12 mouse cellular contexts compared by ENCODE assay signal in the genomic region with DNA sequence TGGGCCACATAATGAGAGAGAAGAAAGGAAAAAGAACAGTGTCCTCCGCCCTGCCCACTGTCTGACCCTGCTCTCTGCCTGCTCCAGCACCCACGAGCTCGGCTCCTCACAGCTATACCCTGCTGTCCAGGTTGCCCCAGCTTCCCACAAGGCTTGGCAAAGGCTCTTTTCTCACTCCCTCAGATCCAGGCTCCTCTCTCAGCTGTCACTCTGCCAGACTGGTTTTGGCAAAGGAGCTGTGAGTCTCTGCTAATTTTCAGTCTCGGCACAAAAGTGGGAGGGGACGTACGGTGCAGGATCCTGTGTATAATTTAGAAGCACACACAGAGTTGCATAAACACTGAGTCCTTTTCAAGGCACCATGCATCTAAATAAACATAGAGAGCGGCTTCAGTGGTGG. TPM values are rescaled to one million over a fixed set of nuclear protein-coding genes. Genes with fewer than 3 reads are reported as not detected.
DNase-seq lines count a peak whose midpoint lies in the region; ATAC-seq lines count a peak whose summit lies in the region.
"Had no signal": no experiment of that assay in that cellular context is flagged by ENCODE, and none has a peak within 500 bp of the region (broad histone marks: within the 10 kb centered on the region; RNA-seq: fewer than 3 reads in every experiment).

No protein-coding gene starts in this region.

- H3K4me3 ChIP-seq in embryonic facial prominence, embryonic 15.5 days (replicated peaks): no peak overlapping the region
- H3K4me3 ChIP-seq: lung, embryonic 15.5 days; neural tube, embryonic 12.5 days had no signal

- H3K27me3 ChIP-seq in embryonic facial prominence, embryonic 15.5 days: no peaks in the 10 kb centered on the region
- H3K27me3 ChIP-seq: lung, embryonic 15.5 days; neural tube, embryonic 12.5 days had no signal

- WGBS in embryonic facial prominence, embryonic 15.5 days: 62% methylated on average over 7 of the region's 7 CpGs

- H3K4me1 ChIP-seq in embryonic facial prominence, embryonic 15.5 days: no peaks in the 10 kb centered on the region
- H3K4me1 ChIP-seq: lung, embryonic 15.5 days; neural tube, embryonic 12.5 days had no signal

- no peak overlapping the region for H3K27ac ChIP-seq in embryonic facial prominence, embryonic 15.5 days (replicated peaks)
- H3K27ac ChIP-seq: lung, embryonic 15.5 days; neural tube, embryonic 12.5 days had no signal

- no peak overlapping the region for H3K9ac ChIP-seq in embryonic facial prominence, embryonic 15.5 days
- H3K9ac ChIP-seq: lung, embryonic 15.5 days; neural tube, embryonic 12.5 days had no signal

- DNase-seq in kidney, adult 18-20 months: peak; percentile 21
- DNase-seq in kidney, postnatal 10 days: no peak
- DNase-seq in layer of hippocampus, adult 9-10 months (ENCODE audit: low spot score): peak; percentile 70
- peak; percentile 84 to 87 for DNase-seq in right cerebral cortex, adult 2 months (ENCODE audit: low spot score in 2 of 2)
- no peak for DNase-seq in kidney, postnatal 25 days
- DNase-seq in urinary bladder, adult 18-20 months (ENCODE audit: low spot score in 2 of 2): no peak

- no peaks in the 10 kb centered on the region for H3K36me3 ChIP-seq in embryonic facial prominence, embryonic 15.5 days
- H3K36me3 ChIP-seq: lung, embryonic 15.5 days; neural tube, embryonic 12.5 days had no signal

- ATAC-seq in embryonic facial prominence, embryonic 15.5 days (ENCODE audit: insufficient number of reproducible peaks, low FRiP score, low TSS enrichment, low read depth): peak; percentile 79; the same call in 1 of the 2 replicates
- ATAC-seq in erythroid progenitor cell, adult 5-6 weeks (replicated peaks; ENCODE audit: low FRiP score, poor library complexity, severe bottlenecking): no peak

- H3K9me3 ChIP-seq in embryonic facial prominence, embryonic 15.5 days (replicated peaks): 0 out of 2 replicates have a peak, but pooled peaks cover 4% of the 10 kb centered on the region

- no peak overlapping the region for H3K4me2 ChIP-seq in embryonic facial prominence, embryonic 15.5 days (replicated peaks)
- H3K4me2 ChIP-seq: lung, embryonic 15.5 days; neural tube, embryonic 12.5 days had no signal

RNA-seq across cellular contexts. Expression of a gene that starts 21.9 kb away (rescaled TPM):
- polyA plus RNA-seq in embryonic facial prominence, embryonic 15.5 days (2015; fragmentation: Nextera tagmentation; extraction: Ambion mirVana): 3.0 and 3.5 TPM in 2 replicates
- not detected in 2 replicates for total RNA-seq in erythroid progenitor cell, adult 5-6 weeks (2015; ENCODE audit: low replicate concordance)
- not detected in 2 replicates for total RNA-seq in erythroid progenitor cell, adult 5-6 weeks (2017; ENCODE audit: low replicate concordance)
- total RNA-seq: granulocyte monocyte progenitor cell, adult 5-6 weeks had no signal
- polyA plus RNA-seq: neural tube, embryonic 12.5 days had no signal

RNA-seq across cellular contexts. Expression of a gene that starts 32.4 kb away (rescaled TPM):
- not detected in 2 replicates for polyA plus RNA-seq in embryonic facial prominence, embryonic 15.5 days (2015; fragmentation: Nextera tagmentation; extraction: Ambion mirVana)
- not detected in 2 replicates for total RNA-seq in erythroid progenitor cell, adult 5-6 weeks (2015; ENCODE audit: low replicate concordance)
- not detected in 2 replicates for total RNA-seq in erythroid progenitor cell, adult 5-6 weeks (2017; ENCODE audit: low replicate concordance)
- total RNA-seq: G1E; granulocyte monocyte progenitor cell, adult 5-6 weeks had no signal
- polyA plus RNA-seq: G1E; lung, embryonic 15.5 days; neural tube, embryonic 12.5 days had no signal

RNA-seq across cellular contexts. Expression of a gene that starts 36.4 kb away (rescaled TPM):
- 0.96 and 1.1 TPM in 2 replicates for polyA plus RNA-seq in embryonic facial prominence, embryonic 15.5 days (2015; fragmentation: Nextera tagmentation; extraction: Ambion mirVana)
- not detected in 2 replicates for total RNA-seq in erythroid progenitor cell, adult 5-6 weeks (2015; ENCODE audit: low replicate concordance)
- not detected in 2 replicates for total RNA-seq in erythroid progenitor cell, adult 5-6 weeks (2017; ENCODE audit: low replicate concordance)
- total RNA-seq: granulocyte monocyte progenitor cell, adult 5-6 weeks had no signal
- polyA plus RNA-seq: lung, embryonic 15.5 days; neural tube, embryonic 12.5 days had no signal

Comparison
In these comparisons a context has a peak if more than half of its experiments do, and no peak if none do; other contexts are left out.
1. DNase-seq: peak in kidney, adult 18-20 months (single experiment), layer of hippocampus, adult 9-10 months (single experiment) and right cerebral cortex, adult 2 months (2 of 2); none in kidney, postnatal 10 days (single experiment), kidney, postnatal 25 days (0 of 2) and urinary bladder, adult 18-20 months (0 of 2).